Mouse (Mus musculus): ENCODE measurements around the gene Fam187a.

Gene Fam187a

GRCm38 (mm10) chr11:102895779-102896178, 10.8 kb downstream of the Fam187a start:
- DNase-seq = no peak

DNA sequence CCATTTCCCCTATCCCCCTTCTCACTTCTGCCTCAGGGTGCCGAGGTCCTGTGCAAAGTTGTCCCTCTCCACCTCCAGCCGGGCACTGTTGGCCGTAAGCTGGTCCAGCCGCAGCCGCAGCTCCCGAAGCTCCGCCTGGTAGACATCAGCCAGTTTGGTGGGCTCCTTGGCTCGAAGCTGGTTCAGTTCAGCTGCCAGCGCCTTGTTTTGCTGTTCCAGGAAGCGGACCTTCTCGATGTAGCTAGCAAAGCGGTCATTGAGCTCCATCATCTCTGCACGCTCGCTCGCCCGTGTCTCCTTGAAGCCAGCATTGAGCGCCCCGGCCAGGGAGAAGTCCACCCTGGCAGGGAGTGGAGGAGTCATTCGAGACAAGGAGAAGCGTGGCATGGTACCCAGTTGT, 11.7 kb downstream of the Fam187a start:
- DNase-seq = peak; percentile 66

DNA sequence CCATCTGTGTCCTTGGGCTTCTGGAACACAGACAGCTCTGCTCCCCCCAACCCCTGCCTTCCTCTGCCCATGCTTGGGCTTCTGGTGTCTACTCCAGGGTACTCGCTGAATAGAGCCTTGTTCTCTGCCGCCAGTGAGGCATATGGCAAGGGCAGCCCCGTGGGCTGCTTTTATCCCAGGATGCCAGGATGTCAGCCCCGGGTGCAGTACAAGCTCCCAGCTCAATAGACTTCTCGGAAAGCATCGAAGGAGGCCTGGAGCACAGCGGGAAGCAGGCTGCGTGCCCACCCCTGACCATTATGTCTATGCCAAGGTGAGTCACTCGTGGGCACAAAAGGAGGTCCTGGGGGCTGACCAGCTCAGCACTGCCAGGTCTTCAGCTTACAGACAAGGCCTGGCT, 13.4 kb downstream of the Fam187a start:
- DNase-seq = peak; percentile 90 to 94

DNA sequence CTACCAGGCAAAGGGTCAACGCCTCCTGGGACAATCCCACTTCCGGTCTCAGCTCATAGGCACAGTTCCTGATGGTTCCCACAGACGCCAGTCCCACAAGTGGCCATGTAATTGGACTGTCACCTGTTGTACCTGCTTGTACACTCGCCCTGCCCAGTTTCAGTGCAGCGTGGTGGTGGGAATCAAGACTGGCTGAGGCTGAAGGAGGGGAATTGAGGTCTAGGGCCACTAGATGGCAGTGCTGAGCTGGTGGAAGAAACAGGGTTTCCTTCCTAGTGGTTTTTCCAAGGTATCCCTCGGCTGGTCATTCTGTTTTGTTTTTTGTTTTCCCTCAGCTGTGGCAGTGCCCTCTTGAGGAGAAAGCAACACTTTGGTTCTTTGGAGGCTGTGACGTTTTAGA, 15.8 kb downstream of the Fam187a start, which contains the start of gene Gfap:
Gfap (minus strand) TSS at position 150 of the 400 bp plus-strand sequence.
- DNase-seq = peak; percentile 95 to 97

DNA sequence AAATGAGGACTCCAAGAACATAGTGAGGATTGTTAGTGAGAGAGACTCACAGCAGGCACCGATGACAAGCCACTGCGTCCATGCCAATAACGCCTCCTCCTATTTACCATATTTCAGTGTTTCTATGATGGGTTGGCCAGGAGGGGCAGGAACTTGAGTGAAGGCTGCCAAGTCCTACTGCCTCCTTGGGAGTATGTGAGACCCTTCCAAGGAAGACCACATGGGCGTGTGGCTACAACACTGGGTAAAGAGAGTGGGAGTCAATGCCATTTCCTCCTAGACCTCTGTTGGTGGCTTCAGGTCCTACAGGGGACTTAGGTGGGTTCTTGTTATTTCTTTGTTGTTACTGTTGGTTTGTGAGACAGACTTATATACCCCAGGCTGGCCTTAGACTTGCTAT, 16.2 kb downstream of the Fam187a start:
- no peak for DNase-seq

- DNase-seq = no peak
Measured at GRCm38 (mm10) chr11:102902107-102902506, 17.1 kb downstream of the Fam187a start.

GRCm38 (mm10) chr11:102903654-102904053, 18.7 kb downstream of the Fam187a start:
- DNase-seq = no peak

GRCm38 (mm10) chr11:102911376-102911775, 26.4 kb downstream of the Fam187a start:
- no peak for DNase-seq

GRCm38 (mm10) chr11:102915380-102915779, 30.4 kb downstream of the Fam187a start:
- no peak for DNase-seq

DNA sequence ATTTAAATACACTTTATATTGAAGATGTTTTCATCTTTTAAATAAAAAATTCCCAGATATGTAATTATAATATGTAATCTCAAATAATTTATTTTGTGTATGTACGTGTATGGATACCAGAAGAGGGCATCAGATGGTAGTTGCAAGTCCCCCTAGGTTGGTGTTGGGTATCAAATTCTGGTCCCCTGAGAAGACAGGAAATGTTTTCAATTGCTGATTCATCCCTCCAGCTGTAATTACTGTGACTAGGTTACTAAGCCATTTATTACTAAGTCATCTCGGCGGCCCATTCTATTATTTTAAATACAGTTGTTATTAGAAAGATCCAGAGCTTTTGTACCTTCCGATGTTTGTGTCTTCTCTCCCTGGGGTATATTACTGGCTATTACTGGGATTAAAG, 33.1 kb downstream of the Fam187a start:
- DNase-seq = no peak

DNA sequence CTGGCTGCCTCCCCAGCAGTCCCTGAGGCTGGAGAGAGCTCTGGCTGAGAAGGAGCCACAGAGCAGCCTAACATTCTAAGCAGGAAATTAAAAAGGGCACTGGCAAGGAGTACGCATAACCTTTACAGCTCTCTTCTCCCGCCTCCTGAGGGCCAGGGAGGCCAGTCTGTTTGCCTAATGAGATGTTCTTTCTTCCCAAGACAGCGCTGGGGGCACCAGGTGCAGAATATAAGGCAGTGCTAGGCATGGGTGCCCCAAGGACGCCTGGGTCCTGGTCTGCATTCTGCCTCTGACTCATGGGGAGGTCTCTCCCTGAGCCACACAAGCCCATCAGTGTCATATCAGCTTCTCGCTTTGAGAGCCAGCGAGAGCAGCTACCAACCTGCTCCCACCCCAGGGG, 36.5 kb downstream of the Fam187a start:
- no peak for DNase-seq

DNA sequence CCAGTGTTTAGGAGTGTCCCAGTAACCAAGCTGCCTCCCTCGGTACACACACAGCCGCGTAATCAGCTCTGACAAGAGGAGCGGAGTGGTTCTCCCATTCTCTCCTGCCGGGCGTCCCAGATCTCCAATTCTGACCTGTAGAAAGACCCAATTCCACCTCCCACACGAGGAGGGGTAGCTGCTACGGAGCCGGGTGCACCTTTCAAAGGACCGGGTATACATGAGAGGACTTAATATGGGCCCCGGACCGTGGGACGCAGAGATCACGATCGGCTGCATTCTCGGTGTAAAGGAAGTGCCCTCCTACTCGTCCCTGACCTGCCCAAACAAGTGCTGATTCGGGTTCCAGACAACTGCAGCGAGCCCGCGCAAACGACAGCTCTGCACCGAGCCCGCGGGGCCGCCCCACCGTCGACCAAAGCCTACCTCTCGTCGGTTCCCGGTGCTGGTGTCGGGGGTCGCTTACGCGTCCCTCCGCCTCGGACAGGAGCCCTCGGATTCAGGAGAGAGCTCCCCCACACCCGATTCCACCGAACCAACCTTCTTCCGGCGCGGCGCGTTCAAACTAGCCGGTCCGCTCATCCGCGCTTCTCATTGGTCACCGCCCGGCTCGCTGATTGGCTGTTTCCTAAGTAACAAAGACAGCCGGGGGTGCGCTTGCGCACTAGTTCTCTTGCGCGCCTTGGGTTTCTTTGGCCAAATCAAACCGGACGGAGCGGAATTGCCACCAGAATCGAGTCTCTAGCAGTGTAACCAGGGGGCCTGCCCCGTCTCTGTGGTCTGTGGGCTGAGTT, 39.8 kb downstream of the Fam187a start, which contains the start of gene Kif18b:
Kif18b (minus strand) TSS at position 568 of the 794 bp plus-strand sequence.
- DNase-seq = peak; percentile 96 to 97

DNA sequence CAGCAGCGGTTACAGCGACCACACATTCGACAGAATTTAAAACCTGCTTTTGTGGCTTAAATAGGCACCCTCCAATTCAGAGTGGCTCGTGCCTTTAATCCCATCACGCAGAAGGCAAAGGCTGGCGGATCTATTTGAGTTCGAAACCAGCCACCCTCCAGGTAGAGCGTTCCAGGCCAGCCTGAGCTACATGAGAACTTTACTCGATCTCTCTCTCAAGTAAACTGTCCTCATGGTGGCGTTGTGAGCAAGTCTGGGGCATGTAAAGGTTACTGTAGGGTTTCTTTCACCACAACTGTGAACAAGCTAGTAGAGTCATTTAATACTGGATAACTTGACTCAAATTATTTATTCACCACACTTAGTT, 40.4 kb downstream of the Fam187a start:
- DNase-seq = peak in 1 of 2 experiments; percentile 68

- no peak for DNase-seq
Measured at GRCm38 (mm10) chr11:102930672-102931071, 45.7 kb downstream of the Fam187a start.

DNA sequence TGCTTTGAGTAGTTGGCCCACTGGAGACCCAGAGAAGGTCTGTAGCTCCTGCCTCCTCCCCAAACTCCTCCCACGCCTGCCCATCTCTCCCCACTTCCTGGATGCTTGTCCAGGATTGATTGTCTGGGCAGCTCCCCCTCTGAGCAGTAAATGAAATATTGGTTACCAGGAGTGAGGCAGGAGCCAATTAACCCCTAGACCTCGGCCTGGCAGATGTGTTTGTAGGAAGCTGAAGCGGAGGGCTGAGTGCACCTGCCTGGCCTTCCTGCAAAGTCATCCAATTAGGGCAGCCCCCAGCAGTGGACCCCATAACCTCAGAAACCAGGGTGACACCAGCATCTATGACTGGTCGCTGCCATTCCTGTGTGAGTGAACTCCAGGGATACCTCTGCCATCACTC, 51.3 kb downstream of the Fam187a start:
- DNase-seq = no peak
